Mouse (Mus musculus): ENCODE measurements around the gene Pcyox1. TPM values are rescaled to one million over a fixed set of nuclear protein-coding genes. Genes with fewer than 3 reads are reported as not detected.
A peak's percentile ranks its signal among the peaks of the same experiment; 100 is the strongest.
"Not testable (repeated sequence)": the region's sequence is repeated elsewhere in the genome, so short reads cannot be mapped to it uniquely, and the experiment has no call there.

Pcyox1 gene
- polyA plus RNA-seq, 2 experiments, result 67.3 to 93.3 TPM

DNA sequence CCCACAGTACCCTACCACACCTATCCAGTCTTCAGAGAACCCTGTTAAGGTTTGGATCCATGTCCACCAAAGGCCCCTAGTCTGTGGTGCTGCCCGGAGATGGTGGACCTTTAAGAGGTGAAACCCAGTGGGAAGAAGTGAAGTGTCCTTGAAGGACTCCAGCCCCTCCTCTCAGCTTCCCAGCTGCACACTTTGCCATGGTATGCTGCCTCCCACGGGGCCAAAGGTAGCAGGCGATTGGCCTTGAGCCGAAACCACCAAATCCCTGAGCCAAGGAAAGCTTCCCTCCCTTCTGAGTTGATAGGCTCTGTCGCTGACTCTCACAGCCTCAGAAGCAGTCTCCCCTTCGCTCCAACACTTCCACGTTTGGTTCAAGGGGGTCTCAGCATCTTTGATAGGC, 36.3 kb downstream of the Pcyox1 start:
- no peak for TF ChIP-seq POLR2A (IDR thresholded peaks at IDR 0.05; ENCODE audit: borderline replicate concordance, extremely low read depth, insufficient read depth, insufficient read length)
- no peak overlapping the region for H3K9ac ChIP-seq (ENCODE audit: low read depth, low read length, severe bottlenecking)

DNA sequence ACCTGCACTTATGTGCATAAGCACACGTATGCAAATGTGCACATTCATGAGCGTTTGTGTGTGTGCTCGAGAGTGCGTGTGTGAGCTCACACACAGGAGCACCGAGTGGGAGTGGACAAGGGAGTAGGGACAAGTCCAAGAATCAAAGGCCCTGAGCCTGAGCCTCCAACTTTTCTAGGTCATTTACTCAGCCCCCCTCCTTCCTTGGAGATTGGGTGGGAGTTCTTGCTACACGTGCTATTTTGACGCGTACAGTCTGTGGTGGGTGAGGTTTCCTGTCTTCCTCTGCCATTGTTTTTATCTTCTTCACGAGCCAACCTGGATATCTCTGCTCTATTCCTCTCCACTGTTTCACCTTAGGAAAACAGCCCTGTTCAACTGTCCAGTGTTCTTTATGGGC, 40.0 kb downstream of the Pcyox1 start:
- H3K4me1 ChIP-seq (ENCODE audit: control insufficient read depth, insufficient read depth, low read length), result no peaks in the 10 kb centered on the region
- no peak overlapping the region for H3K27ac ChIP-seq (replicated peaks; ENCODE audit: low read depth, low read length)
- DNase-seq (ENCODE audit: low spot score) (no peak), ATAC-seq (ENCODE audit: low FRiP score, low read depth) (no peak)
- 82% methylated on average over 9 of the region's 9 CpGs for WGBS
- no peaks in the 10 kb centered on the region for H3K9me3 ChIP-seq (ENCODE audit: control insufficient read depth, low read length)
- no peaks in the 10 kb centered on the region for H3K36me3 ChIP-seq (ENCODE audit: control insufficient read depth, insufficient read depth, low read length)
- TF ChIP-seq POLR2A (IDR thresholded peaks at IDR 0.05; ENCODE audit: borderline replicate concordance, extremely low read depth, insufficient read depth, insufficient read length), result no peak
- no peaks in the 10 kb centered on the region for H3K27me3 ChIP-seq (ENCODE audit: control insufficient read depth, insufficient read depth, low read length)
- no peak overlapping the region for H3K4me3 ChIP-seq (replicated peaks; ENCODE audit: low read length)
- no peak overlapping the region for H3K9ac ChIP-seq (ENCODE audit: low read depth, low read length, severe bottlenecking)
- H3K4me2 ChIP-seq (replicated peaks; ENCODE audit: low read depth, low read length, severe bottlenecking), result no peak overlapping the region

More for the DNA sequence above, 36.3 kb downstream of the Pcyox1 start:
- Histone ChIP-seq H3K9me3 (ENCODE audit: control insufficient read depth, low read length) (no peaks in the 10 kb centered on the region), H3K27me3 (ENCODE audit: control insufficient read depth, insufficient read depth, low read length) (no peaks in the 10 kb centered on the region), H3K27ac (replicated peaks; ENCODE audit: low read depth, low read length) (no peak overlapping the region), H3K4me1 (ENCODE audit: control insufficient read depth, insufficient read depth, low read length) (no peaks in the 10 kb centered on the region), H3K36me3 (ENCODE audit: control insufficient read depth, insufficient read depth, low read length) (no peaks in the 10 kb centered on the region), H3K4me2 (replicated peaks; ENCODE audit: low read depth, low read length, severe bottlenecking) (no peak overlapping the region), H3K4me3 (replicated peaks; ENCODE audit: low read length) (no peak overlapping the region)
- WGBS, result 66% methylated on average over 7 of the region's 7 CpGs
- no peak for ATAC-seq (ENCODE audit: low FRiP score, low read depth)
- no peak for DNase-seq (ENCODE audit: low spot score)

DNA sequence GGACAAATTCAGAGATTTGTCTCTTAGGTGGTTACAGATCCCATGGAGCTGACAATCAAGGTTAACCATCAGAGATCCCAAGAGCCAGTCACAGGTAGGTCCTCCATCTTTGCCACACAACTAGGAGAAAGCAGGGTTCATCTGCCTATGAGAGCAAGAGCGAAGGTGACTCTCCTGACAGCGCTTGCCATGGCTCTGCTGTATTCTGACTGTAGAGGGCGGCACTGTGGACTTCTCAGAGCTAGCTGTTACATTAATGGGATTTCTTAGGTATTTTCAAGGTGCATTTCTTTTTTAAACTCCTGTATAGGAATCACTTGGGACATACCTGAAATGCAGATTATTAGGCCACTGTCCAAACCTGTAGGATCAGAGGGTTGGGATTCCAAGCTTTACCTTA, 42.0 kb downstream of the Pcyox1 start:
- H3K27me3 ChIP-seq (ENCODE audit: control insufficient read depth, insufficient read depth, low read length), result no peaks in the 10 kb centered on the region
- no peaks in the 10 kb centered on the region for H3K4me1 ChIP-seq (ENCODE audit: control insufficient read depth, insufficient read depth, low read length)
- H3K27ac ChIP-seq (replicated peaks; ENCODE audit: low read depth, low read length), result no peak overlapping the region
- H3K9me3 ChIP-seq (ENCODE audit: control insufficient read depth, low read length), result no peaks in the 10 kb centered on the region
- TF ChIP-seq POLR2A (IDR thresholded peaks at IDR 0.05; ENCODE audit: borderline replicate concordance, extremely low read depth, insufficient read depth, insufficient read length), result no peak
- H3K4me3 ChIP-seq (replicated peaks; ENCODE audit: low read length), result no peak overlapping the region
- WGBS, result 52% methylated on average over 3 of the region's 3 CpGs
- ATAC-seq (ENCODE audit: low FRiP score, low read depth) (no peak), DNase-seq (ENCODE audit: low spot score) (no peak)
- no peaks in the 10 kb centered on the region for H3K36me3 ChIP-seq (ENCODE audit: control insufficient read depth, insufficient read depth, low read length)
- no peak overlapping the region for H3K4me2 ChIP-seq (replicated peaks; ENCODE audit: low read depth, low read length, severe bottlenecking)
- no peak overlapping the region for H3K9ac ChIP-seq (ENCODE audit: low read depth, low read length, severe bottlenecking)

DNA sequence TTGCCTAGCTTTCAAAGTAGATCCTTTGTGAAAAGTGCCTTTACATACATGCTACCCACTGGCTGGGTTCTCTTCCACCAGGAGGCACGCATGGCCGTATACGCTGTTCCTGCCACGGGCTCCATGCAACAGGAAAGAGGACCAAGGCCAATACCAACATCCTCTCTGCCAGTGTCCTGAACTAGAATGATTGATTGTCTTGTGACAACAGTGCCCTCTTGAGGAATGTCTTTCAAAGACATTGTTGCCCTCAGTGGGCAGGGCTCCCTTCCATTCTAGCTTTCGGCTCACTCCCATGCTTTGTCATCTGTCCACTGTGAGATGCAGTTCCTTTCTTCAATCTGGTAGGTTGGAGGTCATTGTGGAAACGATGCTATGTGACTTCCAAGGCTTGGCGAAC, 47.7 kb downstream of the Pcyox1 start:
- DNase-seq (ENCODE audit: low spot score) (peak; percentile 46), ATAC-seq (ENCODE audit: low FRiP score, low read depth) (no peak)
- Histone ChIP-seq H3K9me3 (ENCODE audit: control insufficient read depth, low read length) (no peaks in the 10 kb centered on the region), H3K4me1 (ENCODE audit: control insufficient read depth, insufficient read depth, low read length) (no peaks in the 10 kb centered on the region), H3K4me2 (replicated peaks; ENCODE audit: low read depth, low read length, severe bottlenecking) (no peak overlapping the region), H3K4me3 (replicated peaks; ENCODE audit: low read length) (no peak overlapping the region), H3K27ac (replicated peaks; ENCODE audit: low read depth, low read length) (no peak overlapping the region), H3K36me3 (ENCODE audit: control insufficient read depth, insufficient read depth, low read length) (no peaks in the 10 kb centered on the region), H3K9ac (ENCODE audit: low read depth, low read length, severe bottlenecking) (no peak overlapping the region), H3K27me3 (ENCODE audit: control insufficient read depth, insufficient read depth, low read length) (no peaks in the 10 kb centered on the region)
- 71% methylated on average over 7 of the region's 7 CpGs for WGBS
- no peak for TF ChIP-seq POLR2A (IDR thresholded peaks at IDR 0.05; ENCODE audit: borderline replicate concordance, extremely low read depth, insufficient read depth, insufficient read length)

DNA sequence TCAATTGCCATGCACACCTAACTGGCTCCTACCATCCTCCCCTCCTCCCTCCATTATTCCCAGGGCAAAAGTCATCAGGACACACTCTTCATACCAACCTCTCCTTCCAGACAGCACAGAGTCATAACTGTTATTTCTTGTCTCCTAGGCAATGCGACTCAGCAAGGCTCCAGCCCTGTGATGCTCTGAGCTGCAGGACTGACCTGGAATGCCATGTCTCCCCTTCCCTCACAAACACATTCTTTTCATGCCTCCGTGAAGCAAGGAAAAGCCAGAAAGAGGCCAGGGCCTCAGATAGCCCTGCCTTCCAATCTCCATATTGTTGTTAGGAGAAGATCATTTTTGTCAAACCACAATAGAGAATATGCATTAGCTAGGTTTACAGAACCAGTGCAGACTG, 50.9 kb downstream of the Pcyox1 start:
- DNase-seq (ENCODE audit: low spot score) (no peak), ATAC-seq (ENCODE audit: low FRiP score, low read depth) (no peak)
- no peaks in the 10 kb centered on the region for H3K36me3 ChIP-seq (ENCODE audit: control insufficient read depth, insufficient read depth, low read length)
- no peak overlapping the region for H3K4me2 ChIP-seq (replicated peaks; ENCODE audit: low read depth, low read length, severe bottlenecking)
- H3K4me1 ChIP-seq (ENCODE audit: control insufficient read depth, insufficient read depth, low read length), result no peaks in the 10 kb centered on the region
- H3K27me3 ChIP-seq (ENCODE audit: control insufficient read depth, insufficient read depth, low read length), result no peaks in the 10 kb centered on the region
- H3K9ac ChIP-seq (ENCODE audit: low read depth, low read length, severe bottlenecking), result no peak overlapping the region
- no peaks in the 10 kb centered on the region for H3K9me3 ChIP-seq (ENCODE audit: control insufficient read depth, low read length)
- no peak overlapping the region for H3K4me3 ChIP-seq (replicated peaks; ENCODE audit: low read length)
- WGBS, result 66% methylated on average over 2 of the region's 2 CpGs
- H3K27ac ChIP-seq (replicated peaks; ENCODE audit: low read depth, low read length), result no peak overlapping the region
- TF ChIP-seq POLR2A (IDR thresholded peaks at IDR 0.05; ENCODE audit: borderline replicate concordance, extremely low read depth, insufficient read depth, insufficient read length), result no peak

DNA sequence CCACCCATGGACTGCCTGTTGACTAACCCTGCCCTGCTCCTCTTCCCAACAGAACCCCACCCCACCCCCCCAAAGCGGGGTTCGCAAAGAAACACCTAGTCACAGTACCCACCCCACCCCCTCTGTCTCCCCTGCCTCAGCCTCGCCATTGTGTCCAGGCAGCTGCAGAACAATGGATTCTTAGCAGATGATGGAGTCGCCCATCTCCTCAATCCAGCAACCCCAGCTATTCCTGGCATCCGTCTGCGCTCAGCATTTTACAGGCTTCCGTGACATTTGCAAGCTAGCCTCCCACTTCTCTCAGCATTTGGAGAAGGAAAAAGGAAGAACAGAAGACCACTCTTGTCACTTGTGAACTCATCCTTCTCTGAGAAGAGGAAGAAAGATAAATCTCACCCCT, 53.3 kb downstream of the Pcyox1 start:
- H3K9ac ChIP-seq (ENCODE audit: low read depth, low read length, severe bottlenecking), result no peak overlapping the region
- H3K9me3 ChIP-seq (ENCODE audit: control insufficient read depth, low read length), result no peaks in the 10 kb centered on the region
- ATAC-seq (ENCODE audit: low FRiP score, low read depth) (no peak), DNase-seq (ENCODE audit: low spot score) (no peak)
- TF ChIP-seq POLR2A (IDR thresholded peaks at IDR 0.05; ENCODE audit: borderline replicate concordance, extremely low read depth, insufficient read depth, insufficient read length), result no peak
- no peaks in the 10 kb centered on the region for H3K27me3 ChIP-seq (ENCODE audit: control insufficient read depth, insufficient read depth, low read length)
- no peak overlapping the region for H3K4me2 ChIP-seq (replicated peaks; ENCODE audit: low read depth, low read length, severe bottlenecking)
- H3K27ac ChIP-seq (replicated peaks; ENCODE audit: low read depth, low read length), result no peak overlapping the region
- H3K4me1 ChIP-seq (ENCODE audit: control insufficient read depth, insufficient read depth, low read length), result no peaks in the 10 kb centered on the region
- WGBS, result 29% methylated on average over 7 of the region's 7 CpGs
- no peaks in the 10 kb centered on the region for H3K36me3 ChIP-seq (ENCODE audit: control insufficient read depth, insufficient read depth, low read length)
- H3K4me3 ChIP-seq (replicated peaks; ENCODE audit: low read length), result no peak overlapping the region

DNA sequence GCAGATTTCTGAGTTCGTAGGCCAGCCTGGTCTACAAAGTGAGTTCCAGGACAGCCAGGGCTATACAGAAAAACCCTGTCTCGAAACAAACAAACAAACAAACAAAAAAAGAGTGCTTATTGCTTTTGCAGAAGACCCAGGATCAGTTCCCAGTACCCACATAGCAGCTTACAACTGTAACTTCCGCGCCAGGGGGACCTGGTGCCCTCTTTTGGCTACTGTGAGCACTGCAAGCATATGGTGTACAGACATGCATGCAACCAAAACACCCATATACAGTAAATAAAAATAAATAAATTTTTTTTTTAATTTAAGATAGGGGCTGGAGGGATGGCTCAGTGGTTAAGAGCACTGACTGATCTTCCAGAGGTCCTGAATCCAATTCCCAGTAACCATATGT, 60.6 kb downstream of the Pcyox1 start:
- ATAC-seq (ENCODE audit: low FRiP score, low read depth), result not testable (repeated sequence)

More for the DNA sequence above, 60.6 kb downstream of the Pcyox1 start:
- not testable (repeated sequence) for H3K4me3 ChIP-seq (replicated peaks; ENCODE audit: low read length); DNase-seq (ENCODE audit: low spot score); H3K9me3 ChIP-seq (ENCODE audit: control insufficient read depth, low read length); H3K36me3 ChIP-seq (ENCODE audit: control insufficient read depth, insufficient read depth, low read length); H3K9ac ChIP-seq (ENCODE audit: low read depth, low read length, severe bottlenecking); H3K4me2 ChIP-seq (replicated peaks; ENCODE audit: low read depth, low read length, severe bottlenecking); H3K4me1 ChIP-seq (ENCODE audit: control insufficient read depth, insufficient read depth, low read length); H3K27ac ChIP-seq (replicated peaks; ENCODE audit: low read depth, low read length); H3K27me3 ChIP-seq (ENCODE audit: control insufficient read depth, insufficient read depth, low read length)
- WGBS, result 84% methylated on average over 4 of the region's 4 CpGs

Data from limb, embryonic 14.5 days (tissue).